Mouse (Mus musculus) gastrocnemius, adult 8-10 months (tissue): ENCODE measurements around the gene Igfbp4. TPM values are rescaled to one million over a fixed set of nuclear protein-coding genes. Genes with fewer than 3 reads are reported as not detected.

Experiments
- DNase-seq, 2 experiments: peaks; one replicate each; pipeline ENCODE4 v3.0.0; 2022; ENCODE audit warnings: low spot score in 2 of 2
- total RNA-seq, 4 experiments: library from RNA; stranded (reverse); gene quantifications; 2 replicates each; pipeline ENCODE4 v1.2.4; 2022

Igfbp4 gene
- total RNA-seq, 4 experiments from 2014 or later = 23.4 to 50.7 (median 34.4) TPM

GRCm38 (mm10) chr11:99080902-99081543 lies 40.0 kb downstream of the Igfbp4 start:
- no peak for DNase-seq

DNA sequence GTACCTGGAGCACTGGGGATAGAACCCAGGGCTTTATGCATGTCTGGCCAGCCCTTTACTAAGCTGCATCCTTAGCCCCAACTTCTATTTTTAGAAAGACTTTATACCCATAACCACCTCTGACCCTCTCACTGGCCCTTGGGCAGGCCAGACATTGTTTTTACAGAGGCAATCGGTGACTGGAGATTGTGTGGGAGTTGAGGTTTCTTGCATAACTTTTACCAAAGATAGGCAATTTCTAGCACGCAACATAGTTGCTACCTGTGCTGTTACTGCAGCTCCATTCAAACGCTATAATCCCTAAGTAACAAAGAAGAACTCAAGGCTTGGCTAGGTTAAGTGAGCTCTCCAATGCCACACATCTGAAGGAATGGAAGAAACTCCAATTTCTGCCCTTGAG lies 40.5 kb downstream of the Igfbp4 start:
- no peak for DNase-seq

DNA sequence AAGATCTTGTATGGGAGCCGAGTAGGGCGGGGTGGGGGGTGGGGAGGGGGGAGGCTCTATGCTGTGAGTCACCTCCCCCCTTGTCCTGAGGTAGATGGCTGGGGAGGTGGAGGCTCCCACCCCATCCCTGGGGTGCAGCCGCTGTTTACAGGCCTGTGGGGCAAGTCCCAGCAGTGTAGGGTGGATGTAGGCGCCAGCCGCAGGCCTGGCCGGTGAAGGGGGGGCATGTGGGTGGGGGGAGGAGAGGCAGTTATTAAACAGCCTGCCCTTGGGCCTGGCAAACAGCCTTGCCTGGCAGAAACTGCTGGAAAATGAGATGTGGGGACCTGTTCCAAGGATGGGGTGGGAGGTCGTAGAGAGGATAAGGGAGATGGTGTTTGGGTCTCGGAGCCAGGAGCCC lies 41.1 kb downstream of the Igfbp4 start:
- no peak for DNase-seq

GRCm38 (mm10) chr11:99083516-99083915 lies 42.5 kb downstream of the Igfbp4 start:
- DNase-seq = no peak

DNA sequence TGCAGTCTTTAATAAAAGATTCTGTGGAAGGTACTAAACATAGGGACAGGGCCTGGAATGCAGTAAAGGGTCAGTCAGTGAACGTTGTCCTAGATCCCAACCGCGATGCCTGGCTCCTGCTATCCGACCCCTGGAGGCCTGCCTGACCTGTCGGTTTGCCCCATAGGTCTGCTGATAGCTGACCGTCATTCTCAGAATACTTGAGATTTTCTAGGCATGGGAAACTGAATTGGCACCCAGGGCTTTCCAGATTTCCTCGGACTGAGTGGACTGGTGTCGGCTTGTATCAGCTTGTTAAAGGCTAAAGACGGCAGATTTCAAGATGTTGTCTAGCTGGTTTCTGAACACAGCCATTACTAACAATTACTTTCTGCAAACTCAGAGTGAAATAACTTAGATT lies 43.3 kb downstream of the Igfbp4 start:
- no peak for DNase-seq

DNA sequence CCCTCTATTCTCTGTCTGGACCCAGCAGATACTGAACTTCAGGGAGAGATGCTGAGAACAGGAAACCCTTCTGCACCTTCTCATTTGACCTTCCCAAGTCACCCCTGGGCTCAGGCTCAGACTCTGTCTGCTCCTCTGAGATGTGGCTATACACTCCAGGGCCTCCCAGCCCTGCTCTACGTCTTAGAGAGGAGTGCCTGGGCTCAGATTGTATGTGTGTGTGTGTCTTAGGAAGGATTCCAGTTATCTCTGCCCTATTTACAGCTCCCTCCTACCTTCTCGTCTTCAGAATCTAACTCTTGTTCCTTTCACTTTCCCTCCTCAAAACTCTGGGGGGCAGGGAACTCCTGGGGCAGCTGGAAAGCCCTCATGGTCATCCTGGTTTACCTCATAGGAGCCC lies 47.4 kb downstream of the Igfbp4 start:
- no peak for DNase-seq

DNA sequence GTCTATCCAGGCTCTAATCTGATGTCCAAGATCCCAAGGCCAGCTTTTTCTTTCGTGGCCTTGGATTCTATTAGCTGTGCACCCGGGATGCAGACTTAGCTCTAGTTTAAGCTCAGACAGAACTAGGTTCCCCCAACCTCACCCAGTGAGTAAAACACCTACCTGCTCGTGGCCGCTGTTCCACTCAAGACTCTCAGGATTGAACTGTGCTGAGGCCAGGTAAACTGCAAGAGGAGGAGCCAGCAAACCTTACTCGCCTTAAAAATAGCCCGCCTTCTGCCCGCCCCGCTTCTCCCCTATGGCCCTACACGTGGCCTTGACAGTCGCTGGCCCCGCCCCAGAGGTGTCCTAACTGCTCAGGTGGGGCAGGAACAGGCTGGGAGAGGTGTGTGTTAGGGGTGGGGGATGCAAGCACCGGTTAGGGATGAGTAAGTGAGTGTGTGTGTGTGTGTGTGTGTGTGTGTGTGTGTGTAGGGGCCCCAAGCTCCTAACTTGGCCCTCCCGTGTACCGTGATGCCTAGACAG lies 48.1 kb downstream of the Igfbp4 start, which contains the start of gene Tns4:
TSS of gene Tns4 (minus strand) at position 230 of the 525 bp plus-strand sequence.
- DNase-seq = no peak

GRCm38 (mm10) chr11:99090391-99090790 lies 49.3 kb downstream of the Igfbp4 start:
- DNase-seq = no peak

GRCm38 (mm10) chr11:99091666-99092065 lies 50.6 kb downstream of the Igfbp4 start:
- DNase-seq = no peak

- no peak for DNase-seq
Observed at GRCm38 (mm10) chr11:99093740-99094139, 52.7 kb downstream of the Igfbp4 start.

GRCm38 (mm10) chr11:99094911-99095676 lies 54.0 kb downstream of the Igfbp4 start:
- DNase-seq = no peak

DNA sequence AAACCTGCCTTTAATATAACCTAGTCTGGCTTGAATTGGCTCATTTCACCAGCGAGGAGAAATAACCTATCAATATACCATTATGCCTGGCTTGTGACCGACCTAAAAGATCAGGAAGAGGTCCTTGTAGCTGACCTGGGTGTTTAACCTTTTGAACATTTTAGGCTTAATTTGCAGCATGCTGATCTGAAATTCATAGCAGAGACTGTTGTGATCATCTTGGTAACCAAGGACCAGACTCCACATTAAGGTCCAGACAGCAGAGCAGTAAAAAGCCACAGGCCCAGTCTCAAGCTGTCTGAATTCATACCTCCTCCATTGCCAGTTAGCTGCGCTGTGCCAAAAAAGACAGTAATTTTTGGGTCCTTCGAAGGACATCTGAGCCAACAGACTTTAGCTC lies 54.7 kb downstream of the Igfbp4 start:
- DNase-seq = no peak

DNA sequence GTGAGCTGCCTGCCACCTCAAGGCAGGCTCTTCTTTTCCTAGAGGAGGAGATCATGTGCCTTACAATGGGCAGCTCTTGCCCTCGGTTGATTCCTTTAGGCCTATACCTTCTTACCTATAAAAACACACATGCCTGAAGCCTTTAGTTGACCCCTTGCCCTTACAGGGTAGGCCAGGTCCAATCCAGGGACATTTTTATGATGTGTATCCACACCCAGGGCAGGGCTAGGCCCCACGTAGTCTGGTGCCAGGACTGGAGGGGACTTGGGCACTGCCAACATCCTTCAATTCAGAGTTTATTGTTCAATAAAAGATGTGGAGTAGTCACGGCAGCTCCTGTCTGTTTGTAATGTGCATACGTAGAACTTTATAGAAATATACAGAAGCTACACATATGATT lies 55.4 kb downstream of the Igfbp4 start:
- DNase-seq = no peak

DNA sequence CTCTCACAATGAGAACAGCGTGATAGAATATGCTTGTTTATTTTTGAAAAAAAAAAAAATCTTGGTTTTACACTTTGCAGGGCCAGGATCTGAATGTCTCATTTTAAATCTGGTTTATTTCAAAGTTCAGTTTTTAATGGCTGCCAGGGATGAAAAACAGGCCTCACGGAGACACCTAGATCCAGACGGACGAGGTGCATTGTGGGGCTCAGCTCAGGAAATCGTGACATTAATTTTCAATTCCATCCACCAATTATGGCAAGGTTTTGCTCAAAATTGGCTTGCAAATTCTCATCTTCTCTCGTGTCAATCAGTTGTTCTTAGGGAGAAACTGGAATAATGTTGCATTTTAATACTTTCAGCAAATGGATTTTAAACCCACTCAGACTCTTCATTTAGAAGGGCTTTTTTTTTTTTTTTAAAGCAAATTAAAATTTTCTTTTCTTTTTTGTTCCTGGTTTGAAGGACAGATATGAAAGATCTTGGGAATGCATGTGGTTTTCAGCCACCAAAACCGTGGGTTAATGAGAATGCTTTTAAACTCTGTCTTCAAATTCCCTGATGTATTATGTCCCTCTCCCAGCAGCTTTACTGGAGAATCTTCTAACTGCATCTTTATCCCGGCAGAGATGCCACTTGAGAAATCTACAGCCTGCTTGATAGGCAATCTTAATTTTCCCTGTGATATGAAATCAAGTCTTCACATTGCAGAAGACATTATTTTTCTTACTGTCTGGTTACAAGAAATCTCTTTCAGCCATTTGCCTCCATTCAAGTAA lies 56.1 kb downstream of the Igfbp4 start:
- DNase-seq = no peak

DNA sequence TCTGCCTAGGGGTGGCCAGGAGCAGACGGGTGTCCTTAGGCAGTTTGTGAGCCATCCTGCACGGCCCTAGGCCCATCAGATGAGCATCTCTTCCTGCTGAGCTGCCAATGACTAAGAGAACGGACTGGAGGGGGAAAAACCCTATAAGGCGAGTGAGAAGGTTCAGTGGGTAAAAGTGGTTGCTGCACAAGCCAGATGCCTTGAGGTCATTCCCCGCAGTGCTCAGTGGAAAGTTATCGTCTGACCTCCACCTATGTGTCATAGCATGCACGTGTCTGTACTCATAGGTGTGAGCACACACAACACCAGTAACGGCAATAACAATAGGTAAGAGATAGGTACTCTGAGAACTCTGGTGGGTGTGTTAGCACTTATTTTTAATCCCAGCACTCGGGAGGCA lies 57.9 kb downstream of the Igfbp4 start:
- no peak for DNase-seq

DNA sequence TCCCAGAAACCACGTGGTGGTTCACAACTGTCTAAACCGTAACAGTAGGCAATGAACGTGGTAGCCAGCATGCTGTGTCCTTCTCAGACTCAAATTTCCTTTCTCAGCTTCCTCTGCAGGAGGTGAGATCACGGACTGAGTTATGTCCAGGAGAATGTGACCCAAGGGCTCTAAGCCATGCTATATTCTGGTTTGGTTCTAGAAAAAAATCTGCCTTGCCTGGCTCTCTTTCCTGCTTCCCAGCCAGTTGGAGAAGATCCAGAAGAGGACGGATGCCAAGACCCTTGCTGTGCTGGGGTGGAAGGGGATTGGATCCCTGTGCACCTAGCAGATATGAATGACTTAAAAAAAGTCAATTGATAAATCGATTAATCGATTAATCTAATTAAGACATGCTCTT lies 58.5 kb downstream of the Igfbp4 start:
- DNase-seq = no peak

DNA sequence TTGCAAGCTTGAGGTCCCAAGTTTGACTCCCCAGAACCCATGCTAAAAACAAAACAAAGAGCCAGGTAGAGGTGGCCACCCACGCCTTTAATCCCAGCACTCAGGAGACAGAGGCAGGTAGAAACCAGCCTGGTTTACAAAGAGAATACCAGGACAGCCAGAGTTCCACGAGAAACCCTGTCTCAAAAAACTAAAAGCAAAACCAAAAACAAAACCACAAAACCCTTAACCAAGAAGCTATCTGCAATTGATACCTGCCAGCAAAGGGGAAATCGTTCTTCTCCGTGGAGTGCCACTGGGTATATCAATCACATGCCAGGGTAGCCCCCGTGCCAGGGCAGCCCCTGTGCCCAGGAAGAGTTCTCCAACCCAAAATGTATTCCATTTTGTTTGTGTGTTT lies 59.2 kb downstream of the Igfbp4 start:
- DNase-seq = no peak

DNA sequence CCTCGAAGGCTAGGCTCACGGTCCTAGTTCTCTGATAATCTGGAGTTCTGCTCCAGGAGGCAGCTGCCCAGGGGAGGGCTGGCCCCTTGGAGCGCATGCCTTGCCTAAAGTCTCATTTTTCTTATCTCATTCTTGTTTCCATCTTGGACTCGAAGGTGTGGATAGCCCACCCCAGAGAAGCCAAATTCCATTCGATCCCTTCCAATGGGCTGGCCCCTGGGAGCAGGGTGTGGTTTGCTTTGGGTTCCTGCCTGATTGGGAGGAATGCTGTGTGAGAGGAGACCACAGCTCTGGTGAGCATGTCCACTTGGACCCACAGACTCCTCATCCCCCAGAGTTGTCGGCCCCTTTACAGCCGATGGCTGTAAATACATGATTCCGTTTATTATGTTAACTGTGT lies 60.6 kb downstream of the Igfbp4 start:
- DNase-seq = no peak

DNA sequence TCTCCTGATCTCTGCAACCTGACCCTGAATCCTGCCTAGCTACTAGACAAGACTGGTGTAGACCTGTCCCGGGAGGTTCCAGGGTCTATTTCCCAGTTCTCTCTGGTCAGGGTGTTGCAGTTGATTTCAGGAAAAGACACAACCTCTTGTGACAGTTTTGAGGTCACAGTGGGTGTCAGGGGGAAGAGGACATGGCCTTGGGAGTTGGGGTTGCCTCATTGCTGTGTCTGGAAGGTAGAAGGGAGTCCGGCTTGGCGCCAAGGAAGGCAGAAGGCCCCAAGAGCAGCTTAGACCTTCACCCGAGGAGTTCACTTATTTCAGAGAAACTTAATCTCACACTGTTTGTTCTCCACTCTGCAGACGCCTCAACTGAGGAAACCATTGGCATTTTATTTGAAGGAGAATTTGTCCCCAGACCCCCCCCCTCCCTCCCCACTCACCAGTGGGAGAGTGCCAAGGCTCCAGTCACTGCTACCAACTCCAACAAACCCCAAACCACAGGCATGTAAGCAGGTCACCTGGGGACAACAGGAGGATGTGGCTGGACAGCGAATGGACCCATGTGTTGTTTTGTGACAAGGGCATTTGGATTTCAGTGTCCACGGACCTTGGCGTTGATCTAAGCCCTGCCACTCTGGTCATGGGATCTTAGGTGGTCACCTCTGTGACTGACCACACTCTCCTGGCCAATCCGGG lies 61.7 kb downstream of the Igfbp4 start:
- no peak for DNase-seq
